Mouse (Mus musculus) hindbrain, postnatal 0 days (tissue): ENCODE measurements at regions not wholly inside any gene's neighbourhood (a gene's known extent, or its start where the extent isn't known, plus 50 kb on each side); places are given as distances from the start of the nearest gene placed in this dataset.
A peak's percentile ranks its signal among the peaks of the same experiment; 100 is the strongest.

ENCODE experiments used
- ATAC-seq: fragments of 200-750 bp; cut with Nextera tagmentation; 2 replicates; pipeline ENCODE4 v1.8.0; 2017; ENCODE audit warnings: mild to moderate bottlenecking, moderate TSS enrichment, moderate library complexity
- DNase-seq: peaks from one replicate; pipeline ENCODE4 v3.0.0-alpha.2; 2015; ENCODE audit warnings: low spot score
- H3K27ac ChIP-seq: fragments of 300-500 bp; sonication (generic); 2 replicates; pipeline ENCODE4 v1.5.1; 2014; ENCODE audit warnings: mild to moderate bottlenecking
- H3K27me3 ChIP-seq: fragments of 300-500 bp; sonication (generic); 2 replicates; pipeline ENCODE4 v1.6.1; 2014; ENCODE audit warnings: low read length, mixed read lengths; ENCODE audit not compliant: insufficient read depth
- H3K36me3 ChIP-seq: fragments of 300-500 bp; sonication (generic); 2 replicates; pipeline ENCODE4 v1.6.1; 2014; ENCODE audit warnings: low read length, mixed read lengths; ENCODE audit not compliant: insufficient read depth
- H3K4me1 ChIP-seq: fragments of 300-500 bp; sonication (generic); 2 replicates; pipeline ENCODE4 v1.6.1; 2014; ENCODE audit warnings: antibody characterized with exemption, low read length, mixed read lengths; ENCODE audit not compliant: insufficient read depth
- H3K4me2 ChIP-seq: fragments of 300-500 bp; sonication (generic); 2 replicates; pipeline ENCODE4 v1.6.1; 2014; ENCODE audit warnings: low read depth, mild to moderate bottlenecking, low read length, moderate library complexity, mixed read lengths
- H3K4me3 ChIP-seq: fragments of 300-500 bp; sonication (generic); 2 replicates; pipeline ENCODE4 v1.5.1; 2014; ENCODE audit warnings: low read length
- H3K9ac ChIP-seq: fragments of 300-500 bp; sonication (generic); replicated peaks from 2 replicates; pipeline ENCODE4 v1.6.1; 2014; ENCODE audit warnings: mild to moderate bottlenecking, low read length, moderate library complexity, mixed read lengths
- H3K9me3 ChIP-seq: fragments of 300-500 bp; sonication (generic); 2 replicates; pipeline ENCODE4 v1.6.1; 2016; ENCODE audit warnings: low read length, mixed read lengths
- CTCF ChIP-seq: IDR thresholded peaks from 2 replicates; pipeline ENCODE4 v1.5.1; 2016; ENCODE audit warnings: antibody characterized with exemption, control low read depth, low read depth
- WGBS: fragments of 180-500 bp; shearing (Covaris S2); extraction: QIAGEN DNeasy Blood & Tissue Kit; methylation state at CpG from one replicate; pipeline ENCODE4 v1.1.7; 2014; 5-methylcytosine and 5-hydroxymethylcytosine counted together

DNA sequence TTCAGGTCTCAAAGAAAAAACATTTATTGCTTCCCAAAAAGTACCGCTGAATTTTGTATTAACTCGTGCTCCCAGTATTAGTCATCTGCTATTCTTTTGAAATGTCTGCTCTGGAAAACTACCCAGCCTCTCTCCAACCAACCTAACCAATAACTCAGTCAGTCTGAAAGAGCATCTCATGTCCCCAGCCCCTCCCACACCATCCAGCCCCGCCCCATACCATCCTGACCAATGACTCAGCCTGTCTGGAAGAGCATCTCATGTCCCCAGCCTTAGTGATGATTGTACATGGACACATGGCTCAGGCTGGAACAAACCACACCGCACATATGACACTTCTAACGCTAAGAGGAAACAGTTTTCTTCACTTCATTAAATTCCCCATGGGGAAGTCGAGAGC, 58.1 kb upstream of the Mapk10 start:
- no peaks in the 10 kb centered on the region for H3K36me3 ChIP-seq
- DNase-seq = no peak
- peaks cover 3% of the 10 kb centered on the region; the same call in 1 of the 2 replicates for H3K9me3 ChIP-seq
- no peak overlapping the region for H3K4me2 ChIP-seq
- no peak for TF ChIP-seq CTCF
- H3K4me1 ChIP-seq = no peaks in the 10 kb centered on the region
- H3K27me3 ChIP-seq = no peaks in the 10 kb centered on the region
- no peak for ATAC-seq
- WGBS = 86% methylated on average over 6 of the region's 6 CpGs
- no peak overlapping the region for H3K27ac ChIP-seq
- H3K4me3 ChIP-seq = no peak overlapping the region
- no peak overlapping the region for H3K9ac ChIP-seq

DNA sequence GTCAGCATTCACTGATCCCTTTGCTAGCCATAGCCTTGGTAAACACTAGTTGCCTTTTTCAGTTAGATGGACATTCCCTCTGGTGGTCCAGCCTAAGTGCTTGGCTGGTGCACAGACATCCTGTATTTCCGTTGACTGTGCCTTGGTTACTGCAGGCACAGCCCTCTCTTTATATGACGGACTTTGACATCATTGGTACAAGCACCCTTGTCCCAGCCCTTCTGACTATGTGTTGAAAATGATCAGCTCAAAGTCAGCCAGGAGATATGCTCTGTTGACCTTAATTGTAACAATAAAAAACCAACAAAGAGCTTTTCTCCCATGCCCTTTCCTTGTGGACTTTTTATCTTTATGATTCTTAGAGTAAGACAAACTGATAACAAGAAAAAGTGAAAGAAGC, 53.8 kb upstream of the Mapk10 start:
- 92% methylated on average over 2 of the region's 2 CpGs for WGBS
- Histone ChIP-seq H3K27me3 (no peaks in the 10 kb centered on the region), H3K4me3 (no peak overlapping the region), H3K9me3 (no peaks in the 10 kb centered on the region), H3K36me3 (no peaks in the 10 kb centered on the region), H3K27ac (no peak overlapping the region), H3K4me1 (no peaks in the 10 kb centered on the region), H3K4me2 (no peak overlapping the region), H3K9ac (no peak overlapping the region)
- no peak for TF ChIP-seq CTCF
- no peak for DNase-seq
- ATAC-seq = no peak

- no peak for TF ChIP-seq CTCF
- Histone ChIP-seq H3K27ac (no peak overlapping the region), H3K9ac (no peak overlapping the region), H3K4me2 (no peak overlapping the region), H3K4me1 (no peaks in the 10 kb centered on the region), H3K36me3 (no peaks in the 10 kb centered on the region), H3K9me3 (no peaks in the 10 kb centered on the region), H3K4me3 (no peak overlapping the region), H3K27me3 (no peaks in the 10 kb centered on the region)
- DNase-seq = peak; percentile 27
- no peak for ATAC-seq
- 77% methylated on average over 10 of the region's 10 CpGs for WGBS
Measured at GRCm38 (mm10) chr5:103261406-103261805, 50.3 kb upstream of the Mapk10 start.
